Mouse (Mus musculus) heart, postnatal 0 days (tissue): Measurements from ENCODE around the gene Col6a6.

ENCODE experiments used
- CTCF ChIP-seq: IDR thresholded peaks from 2 replicates; pipeline ENCODE4 v1.5.1; 2016; ENCODE audit warnings: antibody characterized with exemption, control low read depth, low read depth
- EP300 ChIP-seq: IDR thresholded peaks from 2 replicates; pipeline ENCODE4 v1.6.1; 2016; ENCODE audit warnings: antibody characterized with exemption, low read depth

- TF ChIP-seq CTCF (no peak), EP300 (no peak)
Measured at GRCm38 (mm10) chr9:105719367-105719766, 108.6 kb downstream of the Col6a6 start.
